Mouse (Mus musculus) kidney, embryonic 14.5 days (tissue): ENCODE data around the gene Fanca. TPM values are rescaled to one million over a fixed set of nuclear protein-coding genes. Genes with fewer than 3 reads are reported as not detected.

ENCODE experiments used
- ATAC-seq: fragments of 200-750 bp; cut with Nextera tagmentation; 2 replicates; pipeline ENCODE4 v1.8.0; 2017; ENCODE audit warnings: moderate number of reproducible peaks, mild to moderate bottlenecking, moderate TSS enrichment, moderate library complexity; ENCODE audit not compliant: low FRiP score, low TSS enrichment
- H3K27ac ChIP-seq: fragments of 300-500 bp; sonication (generic); 2 replicates; pipeline ENCODE4 v1.5.1; 2014; ENCODE audit warnings: low read depth, mild to moderate bottlenecking, low read length, moderate library complexity, mixed read lengths
- H3K27me3 ChIP-seq: fragments of 300-500 bp; sonication (generic); 2 replicates; pipeline ENCODE4 v1.6.1; 2014; ENCODE audit warnings: mild to moderate bottlenecking, low read length; ENCODE audit not compliant: control insufficient read depth, insufficient read depth
- H3K36me3 ChIP-seq: fragments of 300-500 bp; sonication (generic); 2 replicates; pipeline ENCODE4 v1.6.1; 2014; ENCODE audit warnings: low read length, mixed read lengths; ENCODE audit not compliant: control insufficient read depth, insufficient read depth
- H3K4me1 ChIP-seq: fragments of 300-500 bp; sonication (generic); 2 replicates; pipeline ENCODE4 v1.6.1; 2014; ENCODE audit warnings: low read length, mixed read lengths; ENCODE audit not compliant: control insufficient read depth, insufficient read depth
- H3K4me2 ChIP-seq: fragments of 300-500 bp; sonication (generic); replicated peaks from 2 replicates; pipeline ENCODE4 v1.6.1; 2014; ENCODE audit warnings: low read depth, mild to moderate bottlenecking, low read length
- H3K4me3 ChIP-seq: fragments of 300-500 bp; sonication (generic); 2 replicates; pipeline ENCODE4 v1.5.1; 2014; ENCODE audit warnings: mild to moderate bottlenecking, low read length
- H3K9ac ChIP-seq: fragments of 300-500 bp; sonication (generic); 2 replicates; pipeline ENCODE4 v1.6.1; 2014; ENCODE audit warnings: low read depth, mild to moderate bottlenecking, low read length, moderate library complexity
- H3K9me3 ChIP-seq: fragments of 300-500 bp; sonication (generic); 2 replicates; pipeline ENCODE4 v1.6.1; 2016; ENCODE audit warnings: low read length; ENCODE audit not compliant: control insufficient read depth
- WGBS: fragments of 180-500 bp; shearing (Covaris S2); extraction: QIAGEN DNeasy Blood & Tissue Kit; methylation state at CpG from one replicate; pipeline ENCODE4 v1.1.7; 2014; 5-methylcytosine and 5-hydroxymethylcytosine counted together
- polyA plus RNA-seq: library from polyadenylated mRNA; unstranded; fragments of >200 nt; fragmentation: Nextera tagmentation; extraction: Ambion mirVana; gene quantifications from 2 replicates; pipeline ENCODE4 v1.2.1, GENCODE M21; 2014

Gene Fanca
- polyA plus RNA-seq, 1 experiment from 2014 or later = 49.9 TPM

DNA sequence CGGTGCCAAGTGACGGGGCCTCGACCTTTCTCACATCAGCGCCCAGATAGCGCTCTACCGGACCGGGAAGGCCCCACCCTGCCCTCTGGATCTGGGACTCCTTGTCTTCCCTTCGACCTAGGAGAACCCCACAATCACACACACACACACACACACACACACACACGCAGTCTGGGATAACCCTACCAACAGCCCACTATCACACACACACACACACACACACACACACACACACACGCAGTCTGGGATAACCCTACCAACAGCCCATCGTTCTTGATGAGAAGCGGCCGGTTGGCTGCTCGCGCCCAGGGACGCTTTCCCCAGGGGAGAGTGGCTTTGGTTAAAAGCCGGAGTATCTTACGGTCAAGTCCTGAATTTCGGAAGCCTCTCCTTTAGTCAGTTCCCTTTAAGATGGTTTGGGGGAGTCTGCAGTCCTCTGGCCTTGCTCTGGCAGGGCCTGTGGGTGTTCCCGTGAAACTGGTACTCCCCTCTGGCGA lies 14.8 kb upstream of the Fanca start:
- Histone ChIP-seq H3K36me3 (no peaks in the 10 kb centered on the region), H3K9me3 (no peaks in the 10 kb centered on the region), H3K27ac (0 out of 2 replicates have a peak overlapping the region, but pooled peaks have one; percentile 30), H3K27me3 (peaks cover 7% of the 10 kb centered on the region; the same call in 1 of the 2 replicates), H3K4me1 (peaks cover 5% of the 10 kb centered on the region; the same call in 1 of the 2 replicates), H3K9ac (peak overlapping the region; percentile 58), H3K4me3 (peak overlapping the region; percentile 62), H3K4me2 (peak overlapping the region; percentile 94)
- 3% methylated on average over 19 of the region's 21 CpGs for WGBS
- ATAC-seq = peak; percentile 37; the same call in 1 of the 2 replicates

DNA sequence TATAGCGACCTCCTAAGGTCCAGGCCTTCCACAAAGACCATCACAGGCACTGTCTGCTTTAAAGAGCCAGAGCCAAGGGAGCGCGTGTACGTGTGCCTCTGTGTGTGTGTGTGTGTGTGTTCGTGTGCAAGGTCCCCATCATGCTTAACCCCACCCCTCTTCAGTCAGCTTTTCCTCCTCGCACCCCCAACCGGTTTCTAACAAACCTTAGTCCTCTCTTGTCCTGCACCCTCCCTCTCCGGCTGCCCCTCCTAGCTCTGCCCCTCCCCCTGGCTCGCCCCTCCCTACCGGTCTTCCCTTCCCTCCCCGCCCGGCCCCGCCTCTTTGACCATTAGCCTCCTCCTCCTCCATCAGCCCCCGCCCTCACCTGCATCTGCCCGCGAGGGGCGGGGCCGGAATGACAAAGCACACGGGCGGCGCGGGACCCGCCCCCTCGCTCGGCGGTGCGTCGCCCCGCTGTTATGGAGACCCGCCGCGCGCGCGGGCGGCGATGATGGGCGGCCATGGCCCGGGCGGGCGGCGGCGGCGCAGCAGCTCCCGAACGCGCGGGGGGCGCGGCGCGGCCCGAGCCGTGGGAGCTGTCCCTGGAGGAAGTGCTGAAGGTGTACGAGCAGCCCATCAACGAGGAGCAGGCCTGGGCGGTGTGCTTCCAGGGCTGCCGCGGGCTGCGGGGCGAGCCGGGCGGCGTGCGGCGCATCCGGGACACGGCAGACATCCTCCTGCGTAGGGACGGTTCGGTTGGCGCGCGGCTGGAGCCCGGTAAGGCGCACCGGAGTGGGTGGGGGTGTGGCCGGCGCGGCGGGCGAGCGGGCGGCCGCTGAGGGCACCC lies 14.1 kb upstream of the Fanca start, which contains the start of gene Spire2:
TSS of gene Spire2 (plus strand) at position 452 of the 829 bp plus-strand sequence.
- Histone ChIP-seq H3K36me3 (no peaks in the 10 kb centered on the region), H3K27me3 (peaks cover 7% of the 10 kb centered on the region; the same call in 1 of the 2 replicates), H3K4me1 (peaks cover 5% of the 10 kb centered on the region; the same call in 1 of the 2 replicates), H3K4me2 (peak within 1 kb of the TSS; percentile 94), H3K9ac (peak within 1 kb of the TSS; percentile 58), H3K27ac (0 out of 2 replicates have a peak within 1 kb of the TSS, but pooled peaks have one; percentile 30), H3K9me3 (no peaks in the 10 kb centered on the region), H3K4me3 (peak within 1 kb of the TSS; percentile 62)
- ATAC-seq = peak; percentile 84
- WGBS = under 1% methylated on average over 83 of the region's 85 CpGs

DNA sequence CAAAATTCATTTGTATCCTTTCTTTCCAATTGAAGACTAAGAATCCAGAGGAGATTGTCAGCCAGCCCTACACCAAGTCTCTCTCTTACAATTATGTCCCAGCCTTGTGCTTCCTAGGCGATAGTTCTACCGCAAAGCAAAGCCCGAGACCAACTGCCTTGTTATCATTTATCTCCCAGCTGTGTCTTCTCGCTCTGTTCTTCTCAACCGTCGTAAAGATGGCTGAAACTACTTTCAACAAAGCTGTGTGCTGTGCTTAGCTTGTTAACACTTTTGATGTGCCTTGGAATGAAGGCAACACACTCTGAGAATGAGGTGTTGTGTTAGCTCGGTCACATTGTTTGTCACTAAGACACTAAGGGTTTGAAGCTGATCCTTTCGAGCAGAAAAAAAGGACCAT lies 13.4 kb upstream of the Fanca start:
- H3K4me3 ChIP-seq = peak overlapping the region; percentile 62; the same call in 1 of the 2 replicates
- no peak for ATAC-seq
- H3K4me1 ChIP-seq = peaks cover 5% of the 10 kb centered on the region; the same call in 1 of the 2 replicates
- WGBS = 30% methylated on average over 8 of the region's 8 CpGs
- peaks cover 7% of the 10 kb centered on the region; the same call in 1 of the 2 replicates for H3K27me3 ChIP-seq
- no peak overlapping the region for H3K27ac ChIP-seq
- no peaks in the 10 kb centered on the region for H3K9me3 ChIP-seq
- no peaks in the 10 kb centered on the region for H3K36me3 ChIP-seq
- H3K4me2 ChIP-seq = peak overlapping the region; percentile 94
- no peak overlapping the region for H3K9ac ChIP-seq

DNA sequence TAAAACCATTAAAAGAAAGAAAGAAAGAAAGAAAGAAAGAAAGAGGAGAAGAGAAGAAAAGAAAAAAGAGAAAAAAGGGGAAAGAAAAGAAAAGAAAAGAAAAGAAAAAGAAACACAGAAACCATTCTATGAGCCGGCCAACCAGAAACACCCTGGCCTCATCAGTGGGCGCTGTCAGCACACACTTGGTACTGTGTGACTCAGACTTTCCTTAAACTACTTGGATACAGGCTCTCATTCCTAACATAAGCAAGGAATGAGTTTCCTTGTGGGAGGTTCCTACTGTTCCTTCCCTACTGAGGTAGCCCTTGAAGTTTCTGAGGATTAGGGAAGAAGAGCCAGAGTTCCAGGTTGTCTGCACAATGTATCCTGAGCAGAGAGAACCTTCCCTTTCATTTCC lies 12.9 kb upstream of the Fanca start:
- Histone ChIP-seq H3K4me1 (peaks cover 5% of the 10 kb centered on the region; the same call in 1 of the 2 replicates), H3K27ac (no peak overlapping the region), H3K4me2 (no peak overlapping the region), H3K9ac (no peak overlapping the region), H3K9me3 (no peaks in the 10 kb centered on the region), H3K36me3 (no peaks in the 10 kb centered on the region), H3K27me3 (peaks cover 7% of the 10 kb centered on the region; the same call in 1 of the 2 replicates), H3K4me3 (no peak overlapping the region)
- ATAC-seq = no peak
- 87% methylated on average over 2 of the region's 2 CpGs for WGBS

DNA sequence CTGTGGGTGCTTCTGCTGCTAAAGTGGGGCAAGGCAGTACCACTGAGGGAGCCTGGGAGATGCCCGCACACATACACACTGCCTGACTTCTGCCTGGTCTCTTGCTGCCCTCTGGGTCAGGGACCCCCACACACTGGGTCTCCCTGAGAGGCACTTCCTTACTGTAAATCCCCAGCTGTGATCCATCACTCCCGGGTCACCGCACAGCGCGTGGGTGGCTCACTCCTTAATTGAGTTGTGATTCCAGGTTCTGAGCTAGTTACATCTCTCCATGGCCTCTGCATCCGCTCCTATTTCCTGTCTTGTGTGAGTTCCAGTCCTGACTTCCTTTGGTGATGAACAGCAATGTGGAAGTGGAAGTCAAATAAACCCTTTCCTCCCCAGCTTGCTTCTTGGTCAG lies 12.3 kb upstream of the Fanca start:
- Histone ChIP-seq H3K36me3 (no peaks in the 10 kb centered on the region), H3K27me3 (peaks cover 7% of the 10 kb centered on the region; the same call in 1 of the 2 replicates), H3K4me2 (no peak overlapping the region), H3K27ac (no peak overlapping the region), H3K9ac (no peak overlapping the region), H3K9me3 (no peaks in the 10 kb centered on the region), H3K4me3 (no peak overlapping the region), H3K4me1 (peaks cover 5% of the 10 kb centered on the region; the same call in 1 of the 2 replicates)
- WGBS = 20% methylated on average over 6 of the region's 6 CpGs
- ATAC-seq = peak; percentile 37; the same call in 1 of the 2 replicates

DNA sequence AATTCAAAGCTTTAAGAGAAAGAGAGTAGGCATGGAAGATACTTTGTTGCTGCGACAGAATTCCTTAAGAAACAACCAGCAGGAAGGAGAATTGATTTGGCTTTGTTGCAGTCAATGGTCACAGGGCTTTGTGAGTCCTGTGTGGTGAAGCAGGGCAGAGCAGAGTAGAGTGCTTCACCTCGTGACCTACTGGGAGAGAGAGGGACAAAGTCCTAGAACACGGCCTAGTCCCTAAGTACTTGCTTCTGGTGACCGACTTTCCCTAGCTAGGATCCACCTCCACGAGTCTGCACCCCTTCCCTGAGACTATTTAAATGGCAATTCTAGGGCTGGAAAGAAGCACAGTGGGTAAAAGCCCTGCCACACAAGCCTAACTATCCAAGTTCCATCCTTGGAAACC lies 11.6 kb upstream of the Fanca start:
- peaks cover 5% of the 10 kb centered on the region; the same call in 1 of the 2 replicates for H3K4me1 ChIP-seq
- H3K4me3 ChIP-seq = no peak overlapping the region
- H3K27ac ChIP-seq = no peak overlapping the region
- no peak overlapping the region for H3K4me2 ChIP-seq
- no peak for ATAC-seq
- WGBS = 69% methylated on average over 5 of the region's 5 CpGs
- H3K36me3 ChIP-seq = no peaks in the 10 kb centered on the region
- H3K9ac ChIP-seq = no peak overlapping the region
- H3K27me3 ChIP-seq = peaks cover 7% of the 10 kb centered on the region; the same call in 1 of the 2 replicates
- H3K9me3 ChIP-seq = no peaks in the 10 kb centered on the region

DNA sequence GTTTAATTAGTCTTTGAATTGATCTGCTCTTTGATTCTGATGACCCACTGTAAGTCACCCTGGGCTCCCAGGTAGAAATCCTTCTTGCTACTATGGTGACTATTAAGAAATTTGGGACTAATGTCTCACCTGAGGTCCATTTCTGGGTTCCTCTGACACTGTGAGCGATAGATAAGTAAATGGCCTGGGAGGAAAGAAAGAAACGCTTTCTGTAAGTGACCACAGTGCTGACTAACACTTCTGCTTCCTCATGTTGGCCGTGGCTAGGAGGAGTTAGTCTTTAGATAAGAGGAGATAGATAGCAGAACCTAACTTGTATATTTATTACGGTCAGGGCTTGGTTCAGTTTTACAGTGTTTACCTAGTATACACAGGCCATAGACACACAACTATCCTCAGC lies 11.0 kb upstream of the Fanca start:
- Histone ChIP-seq H3K4me3 (no peak overlapping the region), H3K4me2 (no peak overlapping the region), H3K9ac (no peak overlapping the region), H3K27ac (no peak overlapping the region), H3K9me3 (no peaks in the 10 kb centered on the region), H3K27me3 (peaks cover 5% of the 10 kb centered on the region; the same call in 1 of the 2 replicates), H3K4me1 (peaks cover 4% of the 10 kb centered on the region; the same call in 1 of the 2 replicates), H3K36me3 (no peaks in the 10 kb centered on the region)
- 84% methylated on average over 4 of the region's 4 CpGs for WGBS
- no peak for ATAC-seq

DNA sequence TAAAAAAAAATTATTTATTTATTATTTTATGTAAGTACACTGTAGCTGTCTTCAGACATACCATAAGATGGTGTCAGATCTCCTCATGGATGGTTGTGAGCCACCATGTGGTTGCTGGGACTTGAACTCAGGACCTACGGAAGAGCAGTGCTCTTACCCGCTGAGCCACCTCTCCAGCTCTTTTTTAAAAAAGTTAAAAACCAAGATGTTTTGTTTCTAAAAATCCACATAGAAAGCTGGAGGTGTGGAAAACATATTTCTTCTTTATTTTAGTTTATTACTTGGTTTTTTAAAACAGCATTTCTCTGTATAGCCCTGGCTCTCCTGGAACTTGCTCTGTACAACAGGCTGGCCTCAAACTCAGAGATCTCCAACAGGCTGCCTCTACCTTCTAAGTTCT lies 10.2 kb upstream of the Fanca start:
- no peaks in the 10 kb centered on the region; the same call in 1 of the 2 replicates for H3K4me1 ChIP-seq
- no peak for ATAC-seq
- H3K4me3 ChIP-seq = no peak overlapping the region
- H3K27me3 ChIP-seq = 0 out of 2 replicates have a peak, but pooled peaks cover 2% of the 10 kb centered on the region
- no peak overlapping the region for H3K9ac ChIP-seq
- 100% methylated on average over 2 of the region's 2 CpGs for WGBS
- H3K27ac ChIP-seq = no peak overlapping the region
- H3K9me3 ChIP-seq = no peaks in the 10 kb centered on the region
- no peaks in the 10 kb centered on the region for H3K36me3 ChIP-seq
- H3K4me2 ChIP-seq = no peak overlapping the region
